Mouse (Mus musculus) lung, embryonic 16.5 days (tissue): ENCODE results near the gene Rrp1. TPM values are rescaled to one million over a fixed set of nuclear protein-coding genes. Genes with fewer than 3 reads are reported as not detected.

Experiments
- microRNA-seq: library from miRNA; unstranded; fragments of <30 nt; microRNA quantifications from one replicate; pipeline ENCODE4, GENCODE M21; 2016
- polyA plus RNA-seq: library from polyadenylated mRNA; unstranded; fragments of >200 nt; fragmentation: Nextera tagmentation; extraction: Ambion mirVana; gene quantifications from 2 replicates; pipeline ENCODE4 v1.2.1, GENCODE M21; 2015

The Rrp1 gene
- polyA plus RNA-seq, 1 experiment from 2014 or later = 274 TPM

Small RNA genes lying within 50 kb of the gene (microRNA-seq; reads per million reads assigned to microRNA genes)
- not detected for gene Mir6410
- gene Mir6907 = not detected
- not detected for gene Mir6908

Other genes with a start within 250 kb of the Rrp1 start
- gene D10Jhu81e, start 243.3 kb downstream of the Rrp1 start, polyA plus RNA-seq = 35.8 and 36.5 TPM in 2 replicates
- 16.5 and 17.0 TPM in 2 replicates for gene Pwp2, start 227.9 kb downstream of the Rrp1 start, polyA plus RNA-seq
- gene Trappc10, start 168.4 kb downstream of the Rrp1 start, polyA plus RNA-seq = 5.0 and 7.9 TPM in 2 replicates
- gene Agpat3, start 60.6 kb downstream of the Rrp1 start, polyA plus RNA-seq = 28.2 and 33.9 TPM in 2 replicates
- 240 and 270 TPM in 2 replicates for gene Cstb, start 12.6 kb upstream of the Rrp1 start, polyA plus RNA-seq
- 7.3 and 8.0 TPM in 2 replicates for gene Pdxk, start 51.9 kb upstream of the Rrp1 start, polyA plus RNA-seq
- not detected in 2 replicates for gene Olfr1358, start 104.4 kb upstream of the Rrp1 start, polyA plus RNA-seq
- gene Ilvbl, start 161.3 kb upstream of the Rrp1 start, polyA plus RNA-seq = 50.1 and 50.4 TPM in 2 replicates
- 23.0 and 25.2 TPM in 2 replicates for gene Syde1, start 178.9 kb upstream of the Rrp1 start, polyA plus RNA-seq
- gene Olfr1357, start 205.0 kb upstream of the Rrp1 start, polyA plus RNA-seq = not detected in 2 replicates